Mouse (Mus musculus): ENCODE measurements around the gene Thbd. TPM values are rescaled to one million over a fixed set of nuclear protein-coding genes. Genes with fewer than 3 reads are reported as not detected.

The Thbd gene
- total and polyA plus RNA-seq, 3 experiments: 24.8 to 37.1 (median 31.1) TPM

DNA sequence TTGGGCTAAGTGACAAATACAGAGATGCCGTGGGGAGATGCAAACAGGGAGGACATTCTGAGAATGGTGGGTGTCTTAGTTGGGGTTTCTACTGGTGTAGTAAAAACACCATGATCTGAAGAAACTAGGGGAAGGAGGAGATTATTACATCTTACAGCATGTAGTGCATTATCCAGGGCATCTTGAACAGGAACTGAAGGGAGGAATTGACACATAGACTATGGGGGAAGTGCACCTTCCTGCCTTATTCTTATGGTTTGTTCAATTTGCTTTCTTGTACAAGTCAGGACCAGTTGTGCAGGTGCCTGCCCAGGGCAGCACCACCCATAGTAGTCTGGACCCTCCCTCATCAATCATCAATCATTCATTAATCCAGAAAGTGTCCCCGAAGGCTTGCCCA lies 21.1 kb downstream of the Thbd start:
- no peak for DNase-seq

DNA sequence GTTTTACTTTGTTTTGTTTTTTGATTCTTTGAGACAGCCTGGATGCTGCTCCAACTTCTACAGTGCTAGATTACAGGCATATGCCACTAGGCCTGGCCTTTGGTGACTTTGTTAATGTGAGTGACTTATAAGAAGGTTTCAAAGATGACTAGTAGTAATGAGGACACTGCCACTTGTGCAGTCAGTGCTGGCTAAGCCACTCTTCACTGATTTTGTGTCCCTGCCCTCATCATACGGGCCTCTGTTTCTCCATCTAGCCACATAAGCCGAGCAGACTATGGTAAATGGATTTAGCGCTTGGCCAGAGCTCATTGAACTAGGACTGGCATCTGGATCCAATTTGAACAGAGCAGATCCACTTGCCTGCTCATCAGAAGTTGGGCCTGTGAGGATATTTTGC lies 21.5 kb downstream of the Thbd start:
- no peak for DNase-seq

DNA sequence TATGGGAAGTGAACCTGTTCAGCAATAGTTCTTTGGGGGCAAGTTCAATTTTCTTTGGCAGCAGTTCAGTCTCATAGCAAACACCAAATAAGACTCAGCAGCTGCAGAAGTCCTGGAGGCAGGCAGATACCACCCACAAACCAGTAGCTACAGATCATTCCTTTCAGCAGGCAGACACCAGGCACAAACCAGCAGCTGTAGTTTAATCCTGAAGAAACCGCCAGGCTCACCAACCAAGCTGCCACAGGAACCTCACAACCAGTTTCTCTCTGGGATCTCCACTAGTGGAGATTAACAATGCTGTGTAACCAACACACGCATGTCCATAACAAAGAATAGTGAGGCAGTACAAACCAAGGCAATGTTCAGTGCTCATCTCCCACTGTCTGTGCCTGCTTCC lies 26.9 kb downstream of the Thbd start:
- DNase-seq: no peak

DNA sequence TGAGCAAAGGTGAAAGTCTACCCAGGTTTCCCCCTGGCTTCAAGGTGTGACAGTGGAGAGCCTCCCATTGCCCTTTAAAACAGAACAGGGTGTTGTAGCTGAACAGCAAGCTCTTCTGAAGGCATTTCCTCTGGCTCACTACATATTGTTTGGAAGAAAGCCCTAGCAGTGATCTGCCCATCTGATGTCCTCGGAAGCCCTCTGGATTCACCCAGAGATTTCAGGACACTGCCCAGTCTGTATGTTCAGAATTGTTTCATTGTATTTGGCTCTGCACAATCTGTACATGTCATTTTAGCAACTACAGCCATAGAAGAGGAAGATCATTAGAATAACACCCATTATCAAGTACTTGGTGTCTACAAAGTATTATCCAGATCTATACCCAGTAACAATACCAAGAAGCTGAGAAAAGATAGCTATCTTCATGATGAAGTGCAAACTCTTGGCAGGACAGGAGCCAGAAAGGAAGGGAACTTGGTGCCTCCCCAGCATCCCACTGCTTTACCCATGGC lies 28.0 kb downstream of the Thbd start:
- no peak for DNase-seq

DNA sequence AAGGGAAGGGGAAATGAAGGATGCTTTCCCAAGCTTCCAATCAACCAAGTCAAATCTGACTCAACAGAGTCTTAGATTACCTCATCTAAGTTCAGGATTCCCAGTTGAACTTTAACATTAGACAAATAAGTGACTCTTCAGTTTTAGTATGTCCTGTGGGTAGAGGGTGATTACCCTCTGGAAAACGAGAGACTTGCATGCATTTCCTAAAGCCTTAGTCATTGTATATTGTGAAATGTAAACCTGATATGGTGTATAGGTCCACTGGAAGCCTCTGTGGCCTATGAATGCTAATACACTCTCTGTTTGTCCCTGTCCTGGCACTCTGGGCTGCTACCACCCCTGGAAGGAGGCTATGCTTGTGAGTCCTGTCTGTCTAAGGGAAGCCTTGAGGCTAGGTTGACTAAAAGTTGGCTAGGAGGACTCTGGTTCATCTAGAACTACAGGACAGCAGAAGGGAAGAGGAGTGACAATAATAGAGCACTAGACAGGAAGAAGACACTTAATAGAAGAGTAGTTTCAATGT lies 29.1 kb downstream of the Thbd start:
- DNase-seq: no peak

- DNase-seq: peak; percentile 21
These were observed 32.5 kb downstream of the Thbd start for GRCm38 (mm10) chr2:148375326-148376150.

DNA sequence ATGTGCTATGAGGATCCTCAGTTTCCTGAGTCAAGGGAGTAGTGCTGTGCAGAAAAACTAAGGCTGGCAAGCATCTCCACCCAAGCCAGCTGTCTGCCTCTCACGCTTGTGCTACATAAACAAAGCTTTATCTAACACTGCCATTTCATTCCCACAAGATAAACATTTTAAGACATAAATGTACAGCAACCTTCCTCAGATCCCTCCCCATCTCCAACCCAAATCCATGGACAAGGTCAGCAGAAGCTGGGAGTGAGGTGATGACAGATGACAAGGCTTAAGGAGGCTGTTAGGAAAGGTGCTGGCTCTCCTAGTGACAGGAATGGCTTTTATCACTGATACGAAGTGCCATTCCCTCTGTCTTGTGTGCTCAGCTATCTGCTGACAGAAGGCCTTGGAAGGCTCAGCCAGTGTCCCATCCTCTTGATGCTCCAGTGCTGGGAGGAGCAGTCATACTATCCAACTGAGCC lies 34.4 kb downstream of the Thbd start:
- DNase-seq: no peak

DNA sequence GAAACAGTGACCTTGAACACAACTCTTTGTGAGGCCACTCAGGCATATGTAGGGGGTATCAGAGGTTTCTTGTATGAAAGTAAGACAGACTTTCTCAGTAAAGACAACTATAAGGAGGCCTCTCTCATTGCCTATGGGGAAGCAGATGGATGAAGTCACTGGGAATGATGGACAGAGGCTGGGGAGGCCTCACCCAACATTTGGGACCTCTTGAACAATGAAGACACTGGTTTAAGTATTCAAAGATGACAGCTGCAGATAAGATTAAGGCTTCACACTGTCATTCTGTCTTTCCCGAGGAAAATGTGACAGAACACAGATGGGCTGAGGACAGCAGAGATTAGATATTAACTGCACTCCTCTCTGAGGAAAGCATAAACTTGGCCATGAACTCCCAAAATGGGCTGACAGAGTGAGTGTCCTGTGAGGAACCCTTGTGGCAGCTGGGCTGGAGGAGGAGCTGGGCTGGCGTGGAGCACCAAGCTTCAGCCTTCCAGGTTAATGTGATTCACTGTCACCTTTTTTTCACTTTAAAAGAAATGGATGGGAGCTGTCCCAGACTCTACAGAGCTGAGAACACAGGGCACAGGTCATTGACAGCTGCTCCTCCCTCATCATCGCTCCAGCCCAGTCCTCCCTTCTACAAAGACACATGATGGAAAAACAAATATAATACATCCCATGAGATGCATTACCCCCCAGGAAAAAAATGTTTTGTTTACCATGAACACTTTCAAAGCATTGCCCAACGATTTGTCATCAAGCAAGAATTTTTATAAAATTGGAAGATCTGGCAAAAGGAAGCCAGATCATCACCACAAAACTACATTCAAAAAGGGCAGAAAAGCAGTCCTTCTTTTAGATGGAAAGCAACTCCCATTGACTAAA lies 36.0 kb downstream of the Thbd start:
- DNase-seq: no peak

DNA sequence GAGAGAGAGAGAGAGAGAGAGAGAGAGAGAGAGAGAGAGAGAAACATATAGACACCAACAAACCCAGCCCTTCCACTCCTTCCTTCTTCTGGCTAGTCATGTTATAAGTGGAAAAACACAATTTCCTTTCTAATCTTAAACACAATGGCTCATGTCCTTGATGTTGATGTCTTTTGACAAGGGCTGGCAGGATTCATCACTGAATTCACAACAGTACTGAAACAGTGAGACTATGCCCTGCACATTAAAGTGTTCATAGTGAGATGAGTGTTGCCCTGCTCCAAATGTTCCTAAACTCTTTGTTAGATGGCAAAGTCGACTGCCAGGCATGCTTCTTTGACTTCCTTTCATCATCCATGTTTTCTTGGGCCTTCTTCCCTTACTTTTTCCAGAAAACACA lies 42.8 kb downstream of the Thbd start:
- no peak for DNase-seq

DNA sequence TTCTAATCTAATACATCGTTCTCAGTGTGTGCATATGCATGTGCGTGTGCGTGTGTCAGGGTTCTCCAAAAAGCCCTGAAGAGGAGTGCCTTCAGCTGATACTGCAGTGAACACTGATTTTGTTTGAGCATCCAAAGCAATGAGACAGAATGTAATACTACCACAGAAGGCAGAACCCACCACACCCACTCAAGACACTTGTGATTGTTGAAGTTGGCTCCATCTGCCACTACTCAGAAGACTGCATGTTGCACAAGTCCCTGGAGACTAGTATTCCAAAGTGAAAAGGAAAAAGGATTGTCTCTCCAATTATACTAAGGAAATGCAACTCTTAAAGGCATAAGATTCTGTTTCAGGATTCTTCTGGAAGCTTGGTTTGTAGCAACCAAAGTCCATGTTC lies 43.5 kb downstream of the Thbd start:
- DNase-seq: no peak

DNA sequence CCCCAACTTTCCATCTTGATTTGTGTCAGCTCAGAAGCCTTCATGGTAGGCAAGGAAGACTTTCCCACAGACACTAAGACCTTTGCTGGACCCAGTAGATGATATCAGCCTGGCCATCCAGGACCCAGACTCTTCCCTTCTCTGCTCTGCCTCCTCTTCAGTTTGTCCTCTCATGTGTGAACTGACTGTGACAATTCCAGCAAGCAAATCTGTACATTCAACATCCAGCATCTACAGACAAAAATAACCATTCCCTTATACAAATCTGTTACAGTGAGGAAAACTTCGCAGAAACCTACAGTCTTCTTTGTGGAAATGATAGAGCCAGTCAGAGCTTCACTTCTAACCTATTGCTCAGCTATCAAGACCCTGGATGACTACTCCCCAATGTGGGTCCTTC lies 50.8 kb downstream of the Thbd start:
- no peak for DNase-seq

Other genes with a start within 250 kb of the Thbd start
- gene Sstr4, start 12.8 kb downstream of the Thbd start, total RNA-seq (2021): under 1 TPM; 0.26 to 0.86 TPM
- gene Sstr4, start 12.8 kb downstream of the Thbd start, polyA plus RNA-seq (2012; rRNA removed): 0.72 and 0.84 TPM in 2 replicates
- gene Cd93, start 35.4 kb upstream of the Thbd start, total RNA-seq (2021): 10 to 100 TPM; 22.0 to 26.7 TPM
- gene Cd93, start 35.4 kb upstream of the Thbd start, polyA plus RNA-seq (2012; rRNA removed): 7.9 and 8.4 TPM in 2 replicates